Mouse (Mus musculus) MN1 (cell line): ENCODE data around the gene Qrsl1.
A peak's percentile ranks its signal among the peaks of the same experiment; 100 is the strongest.
"Not testable (repeated sequence)": the region's sequence is repeated elsewhere in the genome, so short reads cannot be mapped to it uniquely, and the experiment has no call there.

ENCODE experiments used
- DNase-seq: peaks from one replicate; pipeline ENCODE4 v3.0.0-alpha.2; 2016; ENCODE audit warnings: low spot score

The Qrsl1 gene

GRCm38 (mm10) chr10:43901578-43902194, at the start of gene Qrsl1, which contains the start of gene Rtn4ip1:
Gene Qrsl1 (minus strand): TSS chr10:43901745.
Gene Rtn4ip1 (plus strand): TSS chr10:43901807.
- peak; percentile 99 for DNase-seq

DNA sequence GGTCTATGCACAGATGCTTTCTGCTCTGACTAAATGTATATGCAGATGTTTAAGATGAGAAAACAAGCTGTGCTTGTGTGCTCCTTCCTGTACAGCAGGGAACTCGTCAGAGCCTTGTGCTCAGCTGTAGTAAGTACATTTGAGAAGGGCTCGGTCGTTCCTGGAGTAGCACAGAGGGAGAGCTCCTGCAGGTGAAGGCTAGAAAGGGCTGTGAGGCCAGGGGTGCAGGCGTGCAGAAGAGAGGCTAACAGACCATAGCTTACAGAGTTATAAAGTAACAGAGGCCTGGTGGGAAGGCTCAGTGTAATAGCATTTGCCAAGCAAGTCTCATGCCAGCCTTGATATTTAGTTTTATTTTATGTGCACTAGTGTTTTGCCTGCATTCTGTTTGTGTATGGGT, 43.9 kb upstream of the Qrsl1 start:
- no peak for DNase-seq

- DNase-seq: peak; percentile 68
Observed at GRCm38 (mm10) chr10:43943736-43944135, 42.2 kb upstream of the Qrsl1 start.

DNA sequence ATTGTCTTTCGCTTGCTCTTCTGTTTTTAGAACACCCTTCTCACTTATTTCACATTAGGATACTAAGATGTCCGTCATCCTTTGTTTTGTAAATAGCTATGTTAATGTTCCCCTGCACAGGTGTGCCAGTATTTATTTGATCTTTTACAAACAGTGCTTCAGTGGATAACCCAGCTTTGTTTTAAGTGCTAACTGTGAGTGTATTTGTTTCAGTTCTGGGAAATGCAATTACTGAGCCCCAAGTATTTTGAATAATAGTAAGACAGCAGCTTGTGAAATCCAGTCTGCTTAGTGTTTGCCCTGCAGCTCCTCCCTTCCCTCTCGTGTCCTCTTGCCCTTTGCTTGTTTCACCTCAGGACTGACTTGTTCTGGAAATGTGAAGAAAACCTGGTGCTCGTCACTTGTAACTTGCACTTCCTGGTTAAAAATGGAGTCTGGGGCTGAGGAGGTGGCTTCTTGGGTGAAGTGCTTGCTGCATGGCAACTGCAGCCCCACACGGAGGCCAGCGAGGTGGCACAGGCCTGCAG, 37.7 kb upstream of the Qrsl1 start:
- no peak for DNase-seq

DNA sequence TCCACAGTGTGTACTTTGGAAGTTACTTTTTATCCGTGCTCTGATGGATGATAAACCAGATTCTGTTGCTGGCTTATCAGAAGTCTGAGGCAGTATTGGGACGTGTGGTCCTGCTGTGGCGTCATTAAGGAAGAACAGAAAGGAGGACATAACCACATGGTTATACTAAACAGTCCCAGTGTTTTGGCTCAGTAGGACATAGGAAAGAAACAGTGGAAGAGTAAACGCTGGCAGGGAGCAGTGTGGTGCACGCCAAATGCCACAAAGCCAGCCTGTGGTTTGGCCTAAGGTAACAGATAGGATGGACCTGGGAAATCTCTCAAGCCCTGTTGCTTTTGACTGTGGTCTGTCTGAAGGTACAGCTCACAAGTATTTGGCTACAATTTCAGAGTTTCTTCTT, 27.1 kb upstream of the Qrsl1 start:
- DNase-seq: no peak

- DNase-seq: no peak
Observed at GRCm38 (mm10) chr10:43927736-43928135, 26.2 kb upstream of the Qrsl1 start.

GRCm38 (mm10) chr10:43925776-43926175, 24.2 kb upstream of the Qrsl1 start:
- DNase-seq: not testable (repeated sequence)

DNA sequence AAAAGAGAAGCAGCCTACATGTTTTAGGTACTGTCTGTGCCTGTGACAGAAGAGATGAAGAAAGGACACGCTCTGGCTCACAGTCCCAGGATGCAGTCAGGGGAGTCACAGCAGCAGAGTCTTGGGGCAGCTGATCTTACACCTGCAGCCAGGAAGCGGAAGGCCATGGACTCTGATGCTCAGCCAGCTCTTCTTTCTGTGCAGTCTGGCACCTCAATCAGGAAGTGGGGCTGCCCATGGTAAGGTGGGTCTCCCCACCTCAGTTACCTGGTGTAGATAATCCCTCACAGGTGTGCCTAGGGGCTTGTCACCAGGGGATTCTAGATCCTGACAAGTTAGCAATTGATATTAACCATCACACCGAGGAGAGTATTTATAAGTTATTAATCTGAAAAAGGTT, 21.6 kb upstream of the Qrsl1 start:
- no peak for DNase-seq

- DNase-seq: peak; percentile 75
Observed at GRCm38 (mm10) chr10:43918696-43919608, 17.4 kb upstream of the Qrsl1 start.

GRCm38 (mm10) chr10:43916737-43917136, 15.2 kb upstream of the Qrsl1 start:
- no peak for DNase-seq

DNA sequence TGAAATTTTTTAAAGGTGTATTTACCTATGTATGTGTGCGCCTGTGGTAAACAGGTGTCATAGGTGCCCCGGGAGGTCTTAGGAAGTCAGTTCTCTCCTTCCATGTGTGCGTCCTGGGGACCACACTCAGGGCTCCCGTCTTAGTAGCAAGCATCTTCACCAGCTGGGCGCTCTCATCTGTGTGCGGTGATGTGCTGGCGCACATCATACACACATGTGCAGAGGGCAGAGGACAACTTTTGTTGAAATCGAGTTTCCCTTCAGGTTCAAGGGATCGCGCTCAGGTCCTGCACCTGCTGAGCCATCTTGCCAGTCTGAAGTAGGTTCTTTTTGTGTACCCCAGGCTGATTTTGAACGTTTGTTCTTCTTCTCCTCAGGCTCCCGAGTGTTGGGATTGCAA, 14.6 kb upstream of the Qrsl1 start:
- DNase-seq: no peak

- no peak for DNase-seq
Observed at GRCm38 (mm10) chr10:43912236-43912635, 10.7 kb upstream of the Qrsl1 start.

GRCm38 (mm10) chr10:43910873-43911142, 9.3 kb upstream of the Qrsl1 start:
- no peak for DNase-seq

DNA sequence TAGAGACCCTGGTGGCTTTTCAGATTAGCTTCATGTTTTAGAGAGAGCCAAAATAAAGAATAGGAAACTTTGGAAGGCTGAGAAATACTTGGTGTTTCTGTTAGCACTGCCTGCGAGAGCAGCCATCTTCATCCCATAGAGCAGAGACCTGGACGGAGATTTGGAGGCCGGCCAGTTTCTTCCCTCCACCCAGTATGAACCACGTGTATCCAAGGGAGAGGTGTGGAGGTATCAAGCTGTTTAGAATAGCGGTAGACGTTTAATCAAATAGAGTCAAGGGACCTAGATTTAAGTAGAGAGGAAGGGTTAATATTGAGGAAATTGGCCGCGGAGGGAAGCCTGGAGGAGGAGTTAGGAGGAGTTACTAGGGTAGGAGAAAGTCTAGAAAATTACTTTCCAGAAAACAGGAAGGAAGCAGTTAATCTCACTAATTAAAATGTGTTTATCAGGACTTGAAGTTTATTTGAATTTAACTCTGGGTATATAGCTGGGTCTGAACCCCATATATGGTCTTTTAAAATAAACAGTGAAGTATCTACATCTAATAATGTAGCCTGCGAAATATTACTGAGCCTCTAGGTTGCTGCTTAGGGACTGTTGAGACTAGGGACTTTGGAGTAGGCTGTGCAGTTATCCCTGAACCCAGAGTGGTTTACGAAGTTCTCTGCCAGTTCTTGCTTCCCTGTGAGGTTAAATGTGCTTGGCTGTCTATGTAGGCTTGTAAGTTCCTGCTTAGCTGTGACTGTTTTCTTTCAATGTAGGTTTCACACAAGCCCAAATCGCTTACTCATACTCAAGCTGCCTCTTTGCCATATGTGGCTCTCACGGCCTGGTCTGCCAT, 8.7 kb upstream of the Qrsl1 start:
- no peak for DNase-seq

DNA sequence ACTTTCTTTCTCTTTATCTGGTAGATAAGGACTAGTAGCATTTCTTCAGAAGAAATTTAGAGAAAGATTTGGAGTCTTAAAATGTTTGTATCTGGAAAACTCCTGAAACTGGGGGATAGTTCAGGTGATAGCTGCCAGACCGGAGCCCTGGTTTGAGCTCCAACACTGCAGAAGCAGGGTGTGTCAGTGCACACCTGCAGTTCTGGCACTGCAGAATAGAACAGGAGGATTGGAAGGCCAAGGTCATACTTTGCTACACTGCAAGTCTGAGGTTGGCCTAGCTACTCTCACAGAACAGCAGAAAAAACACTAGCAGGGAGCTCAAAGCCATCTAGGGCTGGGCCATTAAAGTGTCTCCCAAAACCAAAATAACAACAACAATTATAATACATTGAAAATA, 3.0 kb upstream of the Qrsl1 start:
- DNase-seq: no peak

DNA sequence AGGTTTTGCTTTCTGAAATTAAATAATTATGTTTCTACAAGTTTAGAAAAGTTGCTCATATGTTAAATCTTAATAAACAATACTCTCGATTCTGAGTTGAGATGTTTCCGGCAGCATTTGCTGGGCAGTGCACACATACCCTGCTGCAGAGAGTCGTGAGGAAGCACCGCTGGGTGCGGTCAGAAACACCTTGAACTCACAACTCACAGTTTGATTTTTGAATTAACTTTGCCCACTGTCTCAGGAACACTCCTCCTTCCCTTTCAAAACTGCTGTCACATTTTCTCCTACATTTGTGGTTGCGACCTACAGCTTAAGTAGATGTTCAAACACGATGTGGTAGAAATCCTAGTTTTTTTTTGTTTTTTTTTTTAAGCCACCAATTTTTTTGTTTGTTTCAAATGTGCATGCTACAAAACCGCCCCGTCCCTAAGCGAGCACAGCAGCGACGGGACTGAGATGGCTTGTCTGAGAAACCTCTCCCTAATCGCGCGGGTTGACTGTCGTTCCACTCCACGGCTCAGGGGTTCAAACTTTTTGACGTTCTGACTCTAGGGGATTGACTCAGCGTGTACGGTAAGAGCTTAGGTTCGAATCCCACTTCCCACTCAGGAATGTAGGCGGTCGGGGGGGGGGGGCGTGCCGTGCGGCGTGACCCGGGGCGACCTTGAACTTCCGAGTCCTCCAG, 518 bp downstream of the Qrsl1 start:
- DNase-seq: no peak

GRCm38 (mm10) chr10:43898276-43898675, 3.3 kb downstream of the Qrsl1 start:
- no peak for DNase-seq

DNA sequence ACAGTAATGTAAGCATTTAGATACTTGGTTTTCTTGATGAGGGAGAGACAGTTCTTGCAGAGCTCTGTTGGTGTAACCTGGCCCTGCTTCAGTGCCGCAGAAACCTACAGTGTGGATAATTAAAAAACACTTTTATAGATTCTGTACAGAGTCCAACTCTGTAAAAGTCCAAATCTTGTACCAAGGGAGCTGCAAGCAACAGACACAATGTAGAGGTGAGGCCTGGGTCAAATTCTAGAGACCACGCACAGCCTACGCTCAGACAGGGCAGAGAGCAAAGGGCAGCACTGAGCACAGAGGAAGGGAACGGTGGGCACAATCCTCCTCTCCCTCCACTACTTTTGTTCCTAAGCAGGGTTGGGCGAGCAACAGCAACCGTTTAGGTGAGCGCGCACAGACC, 5.5 kb downstream of the Qrsl1 start:
- no peak for DNase-seq

GRCm38 (mm10) chr10:43892971-43893370, 8.6 kb downstream of the Qrsl1 start:
- DNase-seq: no peak

DNA sequence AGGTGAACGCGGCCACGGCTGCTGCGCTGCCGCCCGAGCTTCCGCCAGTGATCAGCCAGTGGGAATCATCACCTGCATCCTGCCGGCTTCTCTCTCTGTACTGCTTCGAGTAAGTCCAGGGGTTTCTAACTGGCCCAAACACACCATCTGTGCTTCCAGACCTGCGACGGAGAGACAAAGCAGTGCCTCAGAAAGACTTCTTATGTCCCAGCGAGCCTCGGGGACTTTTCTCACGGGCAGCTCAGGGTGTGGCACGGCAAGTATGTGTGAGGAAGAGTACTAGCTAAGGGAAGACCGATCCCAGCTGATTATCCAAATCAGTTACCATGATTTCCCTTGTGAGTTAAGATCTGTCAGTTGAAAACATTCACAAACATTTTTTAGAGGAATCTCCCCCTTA, 12.6 kb downstream of the Qrsl1 start:
- DNase-seq: no peak

DNA sequence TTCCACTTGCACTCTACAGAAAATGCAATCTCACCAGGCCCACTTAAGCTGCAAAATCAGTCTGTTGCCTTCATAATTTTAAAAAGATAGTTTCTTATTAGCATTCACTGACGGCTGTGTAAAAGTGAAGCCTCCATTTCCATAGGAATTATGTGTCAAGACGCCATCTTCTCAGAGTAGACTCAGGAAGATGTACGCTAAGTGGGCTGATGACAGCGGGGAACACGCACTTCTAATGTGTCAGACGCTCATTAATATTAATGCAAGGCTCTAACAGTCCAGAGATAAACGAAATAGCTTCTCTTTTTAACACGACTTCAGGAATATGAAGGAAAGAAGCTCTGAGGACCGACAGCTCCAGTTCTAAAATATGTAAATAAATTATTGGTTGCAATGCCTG, 13.9 kb downstream of the Qrsl1 start:
- no peak for DNase-seq

- DNase-seq: no peak
Observed at GRCm38 (mm10) chr10:43871458-43871857, 30.1 kb downstream of the Qrsl1 start.
